Mouse (Mus musculus) common myeloid progenitor, adult 5-6 weeks (primary cell): ENCODE results near the gene Mfsd5. TPM values are rescaled to one million over a fixed set of nuclear protein-coding genes. Genes with fewer than 3 reads are reported as not detected.

ENCODE experiments used
- total RNA-seq: library from RNA; stranded (forward); fragments of 200-1000, 187-1606 nt; gene quantifications from 2 replicates; pipeline ENCODE4 v1.2.3, GENCODE M21; 2017

The Mfsd5 gene
- total RNA-seq, 1 experiment from 2014 or later = 21.0 TPM

Other genes starting within 250 kb of the Mfsd5 start
- gene Eif4b, start 205.7 kb upstream of the Mfsd5 start, total RNA-seq = 452 and 502 TPM in 2 replicates
- gene Tns2, start 179.0 kb upstream of the Mfsd5 start, total RNA-seq = not detected in 2 replicates
- gene Spryd3, start 143.2 kb upstream of the Mfsd5 start, total RNA-seq = 9.7 and 15.5 TPM in 2 replicates
- not detected in 2 replicates for gene Igfbp6, start 135.1 kb upstream of the Mfsd5 start, total RNA-seq
- gene Soat2, start 128.9 kb upstream of the Mfsd5 start, total RNA-seq = 3.3 and 6.3 TPM in 2 replicates
- gene Zfp740, start 76.2 kb upstream of the Mfsd5 start, total RNA-seq = 33.7 and 35.4 TPM in 2 replicates
- gene Csad, start 74.7 kb upstream of the Mfsd5 start, total RNA-seq = 7.0 and 27.8 TPM in 2 replicates
- 81.3 and 108 TPM in 2 replicates for gene Itgb7, start 47.5 kb upstream of the Mfsd5 start, total RNA-seq
- 1.2 and 3.9 TPM in 2 replicates for gene Rarg, start 21.9 kb upstream of the Mfsd5 start, total RNA-seq
- gene Gm9918, start 8.9 kb upstream of the Mfsd5 start, total RNA-seq = not detected in 2 replicates
- 24.6 and 39.7 TPM in 2 replicates for gene Espl1, start 16.8 kb downstream of the Mfsd5 start, total RNA-seq
- 219 and 289 TPM in 2 replicates for gene Pfdn5, start 46.7 kb downstream of the Mfsd5 start, total RNA-seq
- gene Myg1, start 52.3 kb downstream of the Mfsd5 start, total RNA-seq = 40.0 and 50.8 TPM in 2 replicates
- gene Aaas, start 71.3 kb downstream of the Mfsd5 start, total RNA-seq = 111 and 199 TPM in 2 replicates
- gene Sp7, start 87.7 kb downstream of the Mfsd5 start, total RNA-seq = not detected in 2 replicates
- 65.3 and 87.3 TPM in 2 replicates for gene Sp1, start 126.7 kb downstream of the Mfsd5 start, total RNA-seq
- gene Amhr2, start 165.9 kb downstream of the Mfsd5 start, total RNA-seq = not detected in 2 replicates
- gene Prr13, start 179.6 kb downstream of the Mfsd5 start, total RNA-seq = 38.7 and 51.2 TPM in 2 replicates
- 227 and 349 TPM in 2 replicates for gene Pcbp2, start 191.1 kb downstream of the Mfsd5 start, total RNA-seq
- not detected in 2 replicates for gene Gm10337, start 224.3 kb downstream of the Mfsd5 start, total RNA-seq
- gene Map3k12, start 237.6 kb downstream of the Mfsd5 start, total RNA-seq = 0.92 and 1.3 TPM in 2 replicates
- gene Tarbp2, start 238.7 kb downstream of the Mfsd5 start, total RNA-seq = 13.4 and 31.7 TPM in 2 replicates
- gene Npff, start 245.5 kb downstream of the Mfsd5 start, total RNA-seq = 0.50 and 0.68 TPM in 2 replicates